Mouse (Mus musculus): ENCODE results near the gene Mycbp. TPM values are rescaled to one million over a fixed set of nuclear protein-coding genes. Genes with fewer than 3 reads are reported as not detected.

Gene Mycbp
- polyA plus RNA-seq (2012; rRNA removed): 18.6 and 22.2 TPM in 2 replicates

DNA sequence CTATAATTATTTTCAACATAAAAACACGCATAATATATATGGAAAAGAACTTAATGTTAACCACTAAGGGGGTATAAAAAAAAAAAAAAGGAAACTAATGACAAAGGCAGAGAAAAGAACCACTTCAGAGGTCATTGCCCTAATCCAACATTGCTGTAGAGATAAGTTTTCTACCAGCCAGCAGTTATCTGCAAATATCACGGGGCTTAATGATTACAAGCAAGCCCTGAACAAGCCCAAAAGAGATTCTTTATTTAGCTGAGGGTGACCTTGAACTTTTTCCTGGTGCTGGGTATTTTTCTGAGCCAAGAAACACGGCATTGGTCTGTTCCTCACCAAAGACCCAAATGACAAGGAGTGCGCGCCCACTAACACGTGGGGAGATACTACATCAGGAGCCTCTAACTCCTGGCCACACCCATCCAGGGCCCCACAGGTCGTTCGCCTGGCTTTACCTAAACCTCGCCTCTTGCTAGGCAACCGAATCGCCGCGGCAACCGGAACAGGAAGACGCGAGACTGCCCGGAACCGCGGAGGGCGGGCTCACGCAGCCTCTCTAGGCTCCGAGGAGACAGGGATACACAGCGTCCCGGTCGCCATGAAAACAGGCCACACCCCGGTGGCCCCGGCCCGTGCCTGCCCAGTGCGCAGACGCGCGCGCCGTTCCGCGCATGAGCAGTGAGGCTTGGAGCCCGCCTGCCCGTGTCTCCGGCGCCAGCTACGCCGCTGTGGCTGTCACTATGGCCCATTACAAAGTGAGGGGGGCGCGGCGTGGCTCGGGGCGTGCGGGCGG lies at the start of gene Mycbp:
TSS of gene Mycbp (plus strand) at position 500 of the 793 bp plus-strand sequence.

DNA sequence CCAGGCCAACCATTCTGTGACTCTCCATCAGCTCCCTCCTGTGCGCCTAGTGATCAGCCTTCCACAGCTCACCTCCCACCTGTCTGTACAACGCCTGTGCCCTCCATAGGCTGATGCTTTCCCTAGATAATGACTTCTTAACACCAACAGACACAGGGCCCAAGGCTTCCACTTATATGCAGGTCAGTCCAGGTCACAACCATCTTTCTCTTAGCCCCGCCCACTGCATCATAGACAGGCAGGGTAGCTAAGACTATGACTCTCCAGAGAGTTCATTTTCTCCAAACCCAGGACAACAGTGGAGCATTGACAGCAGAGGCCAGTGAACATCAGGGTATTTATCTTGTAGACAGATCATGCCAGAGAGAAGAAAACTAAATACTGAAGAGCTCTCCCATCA lies 45.3 kb upstream of the Mycbp start, which contains the start of gene 4933427I04Rik:
TSS of gene 4933427I04Rik (plus strand) at position 301 of the 400 bp plus-strand sequence.

DNA sequence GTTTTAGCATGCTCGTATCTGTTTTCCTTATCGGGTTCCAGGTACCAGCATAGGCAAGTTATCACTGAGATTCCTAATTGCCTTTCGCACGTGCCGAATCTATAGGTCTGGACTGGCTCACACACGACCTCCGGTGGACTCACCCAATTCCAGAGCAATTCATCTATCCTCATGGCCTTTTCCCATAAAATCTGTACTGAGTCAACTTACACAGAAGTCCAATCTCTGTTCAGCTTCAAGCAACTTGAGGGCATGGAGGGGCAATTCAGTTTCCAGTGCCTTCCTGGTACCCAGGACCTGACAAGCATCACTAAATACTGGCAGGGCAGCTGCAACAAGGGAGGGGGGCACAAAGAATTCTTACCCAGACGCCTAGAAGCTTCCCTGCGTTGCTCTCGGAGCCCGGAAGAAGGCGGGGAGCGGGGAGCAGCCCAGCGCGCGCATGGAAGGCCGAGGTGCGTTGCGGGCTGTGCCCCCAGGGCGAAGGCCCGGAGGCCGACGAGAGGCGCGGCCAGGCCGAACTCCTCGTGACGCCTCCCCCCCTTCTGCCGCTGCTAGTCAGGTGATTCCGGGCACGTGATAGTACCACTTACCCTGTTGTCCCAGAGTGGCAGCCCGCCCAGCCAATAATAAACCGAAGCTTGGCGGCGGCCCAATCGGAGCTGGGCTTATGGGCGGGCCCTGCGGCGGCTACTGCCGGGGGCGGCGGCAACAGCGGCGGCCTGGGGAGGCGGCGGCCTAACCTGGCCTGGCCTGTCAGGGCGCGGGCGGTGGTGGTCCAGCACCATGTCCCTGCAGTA lies 12.3 kb downstream of the Mycbp start, which contains the start of gene Rragc:
TSS of gene Rragc (plus strand) at position 699 of the 800 bp plus-strand sequence.

DNA sequence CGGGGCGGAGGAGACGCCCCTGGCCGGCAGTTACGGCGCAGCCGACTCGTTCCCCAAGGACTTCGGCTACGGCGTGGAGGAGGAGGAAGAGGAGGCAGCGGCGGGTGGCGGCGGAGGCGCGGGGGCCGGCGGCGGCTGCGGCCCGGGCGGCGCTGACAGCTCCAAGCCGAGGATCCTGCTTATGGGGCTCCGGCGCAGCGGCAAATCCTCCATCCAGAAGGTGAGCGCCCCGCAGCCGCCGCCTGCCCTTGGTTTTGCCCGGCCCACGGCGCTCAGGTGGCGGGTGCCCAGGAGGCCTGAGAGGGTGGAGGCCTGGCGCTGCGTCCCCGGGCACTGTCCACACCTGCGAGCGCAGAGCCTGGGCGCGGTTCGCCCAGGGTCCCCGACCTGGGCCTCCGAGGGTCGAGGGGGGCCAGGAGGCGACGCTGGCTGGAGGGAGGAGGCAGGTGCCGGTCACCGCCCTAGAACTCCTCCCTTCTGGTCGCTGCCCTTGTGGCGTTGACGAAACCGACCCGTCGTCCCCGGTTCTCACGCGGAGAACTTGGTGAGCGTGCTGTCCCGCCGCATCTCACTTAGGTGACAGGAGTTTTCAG lies 13.0 kb downstream of the Mycbp start, which contains the start of gene 4930535I16Rik:
TSS of gene 4930535I16Rik (minus strand) at position 475 of the 593 bp plus-strand sequence.

Other genes starting within 250 kb of the Mycbp start
- gene Macf1, start 220.5 kb upstream of the Mycbp start, polyA plus RNA-seq (2012; rRNA removed): 169 and 172 TPM in 2 replicates
- 376 and 443 TPM in 2 replicates for gene Ndufs5, start 186.6 kb upstream of the Mycbp start, polyA plus RNA-seq (2012; rRNA removed)
- 55.0 and 61.2 TPM in 2 replicates for gene Akirin1, start 154.5 kb upstream of the Mycbp start, polyA plus RNA-seq (2012; rRNA removed)
- gene Rhbdl2, start 117.0 kb upstream of the Mycbp start, polyA plus RNA-seq (2012; rRNA removed): 1.6 and 2.2 TPM in 2 replicates
- not detected in 2 replicates for gene 4933427I04Rik, start 45.2 kb upstream of the Mycbp start, polyA plus RNA-seq (2012; rRNA removed)
- 60.1 and 62.3 TPM in 2 replicates for gene Rragc, start 12.6 kb downstream of the Mycbp start, polyA plus RNA-seq (2012; rRNA removed)
- gene 4930535I16Rik, start 13.2 kb downstream of the Mycbp start, polyA plus RNA-seq (2012; rRNA removed): not detected in 2 replicates